Mouse (Mus musculus): Measurements from ENCODE around the gene Ppp1r9b. TPM values are rescaled to one million over a fixed set of nuclear protein-coding genes. Genes with fewer than 3 reads are reported as not detected.

Ppp1r9b gene
- polyA plus RNA-seq, 1 experiment from 2014 or later, result 11.4 TPM

GRCm38 (mm10) chr11:95027850-95028470 lies 37.1 kb downstream of the Ppp1r9b start:
- 16% methylated on average over 13 of the region's 13 CpGs for WGBS
- no peaks in the 10 kb centered on the region for H3K9me3 ChIP-seq
- no peak overlapping the region for H3K4me2 ChIP-seq (replicated peaks)
- peaks cover 69% of the 10 kb centered on the region for H3K36me3 ChIP-seq
- peak overlapping the region; percentile 43 for H3K9ac ChIP-seq
- H3K27ac ChIP-seq, result no peak overlapping the region
- no peak for ATAC-seq (ENCODE audit: low FRiP score, low read depth)
- H3K4me3 ChIP-seq, result no peak overlapping the region
- H3K4me1 ChIP-seq, result peaks cover 6% of the 10 kb centered on the region; the same call in 1 of the 2 replicates
- H3K27me3 ChIP-seq, result no peaks in the 10 kb centered on the region

- no peak overlapping the region for H3K4me2 ChIP-seq (replicated peaks)
- no peak overlapping the region for H3K9ac ChIP-seq
- H3K9me3 ChIP-seq, result no peaks in the 10 kb centered on the region
- peaks cover 50% of the 10 kb centered on the region for H3K36me3 ChIP-seq
- 0 out of 2 replicates have a peak, but pooled peaks cover 3% of the 10 kb centered on the region for H3K27me3 ChIP-seq
- no peak for ATAC-seq (ENCODE audit: low FRiP score, low read depth)
- H3K27ac ChIP-seq, result no peak overlapping the region
- H3K4me3 ChIP-seq, result no peak overlapping the region
- 17% methylated on average over 6 of the region's 6 CpGs for WGBS
- peaks cover 2% of the 10 kb centered on the region; the same call in 1 of the 2 replicates for H3K4me1 ChIP-seq
Observed at GRCm38 (mm10) chr11:95032945-95033344, 42.1 kb downstream of the Ppp1r9b start.

GRCm38 (mm10) chr11:95033617-95034016 lies 42.8 kb downstream of the Ppp1r9b start:
- Histone ChIP-seq H3K27me3 (0 out of 2 replicates have a peak, but pooled peaks cover 3% of the 10 kb centered on the region), H3K4me2 (replicated peaks) (no peak overlapping the region), H3K36me3 (peaks cover 52% of the 10 kb centered on the region), H3K9me3 (no peaks in the 10 kb centered on the region), H3K27ac (no peak overlapping the region), H3K4me1 (no peaks in the 10 kb centered on the region), H3K4me3 (no peak overlapping the region), H3K9ac (0 out of 2 replicates have a peak overlapping the region, but pooled peaks have one; percentile 13)
- WGBS, result 70% methylated on average over 14 of the region's 14 CpGs
- no peak for ATAC-seq (ENCODE audit: low FRiP score, low read depth)

GRCm38 (mm10) chr11:95034902-95035301 lies 44.1 kb downstream of the Ppp1r9b start:
- Histone ChIP-seq H3K4me2 (replicated peaks) (no peak overlapping the region), H3K36me3 (peaks cover 46% of the 10 kb centered on the region), H3K4me1 (peaks cover 2% of the 10 kb centered on the region), H3K27me3 (0 out of 2 replicates have a peak, but pooled peaks cover 3% of the 10 kb centered on the region), H3K4me3 (no peak overlapping the region), H3K27ac (no peak overlapping the region), H3K9me3 (no peaks in the 10 kb centered on the region), H3K9ac (no peak overlapping the region; the same call in 1 of the 2 replicates)
- WGBS, result 62% methylated on average over 10 of the region's 10 CpGs
- ATAC-seq (ENCODE audit: low FRiP score, low read depth), result no peak

GRCm38 (mm10) chr11:95036521-95036920 lies 45.7 kb downstream of the Ppp1r9b start:
- H3K4me1 ChIP-seq, result peaks cover 10% of the 10 kb centered on the region
- peaks cover 42% of the 10 kb centered on the region for H3K36me3 ChIP-seq
- H3K4me3 ChIP-seq, result no peak overlapping the region
- WGBS, result 95% methylated on average over 5 of the region's 5 CpGs
- H3K4me2 ChIP-seq (replicated peaks), result no peak overlapping the region
- H3K27me3 ChIP-seq, result 0 out of 2 replicates have a peak, but pooled peaks cover 3% of the 10 kb centered on the region
- no peak for ATAC-seq (ENCODE audit: low FRiP score, low read depth)
- H3K9me3 ChIP-seq, result no peaks in the 10 kb centered on the region
- H3K9ac ChIP-seq, result no peak overlapping the region
- no peak overlapping the region for H3K27ac ChIP-seq

GRCm38 (mm10) chr11:95037306-95037705 lies 46.5 kb downstream of the Ppp1r9b start:
- ATAC-seq (ENCODE audit: low FRiP score, low read depth), result no peak
- H3K27ac ChIP-seq, result no peak overlapping the region
- no peaks in the 10 kb centered on the region for H3K9me3 ChIP-seq
- 0 out of 2 replicates have a peak, but pooled peaks cover 3% of the 10 kb centered on the region for H3K27me3 ChIP-seq
- H3K4me1 ChIP-seq, result peaks cover 17% of the 10 kb centered on the region
- H3K4me3 ChIP-seq, result no peak overlapping the region
- H3K4me2 ChIP-seq (replicated peaks), result no peak overlapping the region
- peaks cover 35% of the 10 kb centered on the region for H3K36me3 ChIP-seq
- WGBS, result 58% methylated on average over 6 of the region's 6 CpGs
- no peak overlapping the region for H3K9ac ChIP-seq

GRCm38 (mm10) chr11:95038156-95038817 lies 47.5 kb downstream of the Ppp1r9b start:
- H3K27me3 ChIP-seq, result 0 out of 2 replicates have a peak, but pooled peaks cover 3% of the 10 kb centered on the region
- H3K9me3 ChIP-seq, result no peaks in the 10 kb centered on the region
- no peak for ATAC-seq (ENCODE audit: low FRiP score, low read depth)
- H3K27ac ChIP-seq, result no peak overlapping the region
- 82% methylated on average over 14 of the region's 14 CpGs for WGBS
- no peak overlapping the region for H3K9ac ChIP-seq
- H3K4me1 ChIP-seq, result peaks cover 19% of the 10 kb centered on the region
- H3K36me3 ChIP-seq, result peaks cover 35% of the 10 kb centered on the region
- H3K4me2 ChIP-seq (replicated peaks), result no peak overlapping the region
- no peak overlapping the region for H3K4me3 ChIP-seq

GRCm38 (mm10) chr11:95038818-95039655 lies 48.2 kb downstream of the Ppp1r9b start:
- no peaks in the 10 kb centered on the region for H3K27me3 ChIP-seq
- H3K9me3 ChIP-seq, result no peaks in the 10 kb centered on the region
- H3K4me3 ChIP-seq, result no peak overlapping the region
- no peak for ATAC-seq (ENCODE audit: low FRiP score, low read depth)
- peaks cover 35% of the 10 kb centered on the region for H3K36me3 ChIP-seq
- H3K27ac ChIP-seq, result no peak overlapping the region
- no peak overlapping the region for H3K9ac ChIP-seq
- H3K4me1 ChIP-seq, result peaks cover 19% of the 10 kb centered on the region
- 85% methylated on average over 13 of the region's 13 CpGs for WGBS
- H3K4me2 ChIP-seq (replicated peaks), result no peak overlapping the region

- no peaks in the 10 kb centered on the region for H3K9me3 ChIP-seq
- H3K36me3 ChIP-seq, result peaks cover 35% of the 10 kb centered on the region
- peak overlapping the region; percentile 81 for H3K4me3 ChIP-seq
- H3K9ac ChIP-seq, result peak overlapping the region; percentile 83; the same call in 1 of the 2 replicates
- 76% methylated on average over 4 of the region's 4 CpGs for WGBS
- peak overlapping the region; percentile 85 for H3K4me2 ChIP-seq (replicated peaks)
- peaks cover 19% of the 10 kb centered on the region for H3K4me1 ChIP-seq
- no peaks in the 10 kb centered on the region for H3K27me3 ChIP-seq
- H3K27ac ChIP-seq, result no peak overlapping the region
- no peak for ATAC-seq (ENCODE audit: low FRiP score, low read depth)
Observed at GRCm38 (mm10) chr11:95039766-95040165, 48.9 kb downstream of the Ppp1r9b start.

- ATAC-seq (ENCODE audit: low FRiP score, low read depth), result peak; percentile 25
- peaks cover 19% of the 10 kb centered on the region for H3K4me1 ChIP-seq
- peak overlapping the region; percentile 81 for H3K4me3 ChIP-seq
- no peaks in the 10 kb centered on the region for H3K27me3 ChIP-seq
- H3K27ac ChIP-seq, result peak overlapping the region; percentile 77; the same call in 1 of the 2 replicates
- under 1% methylated on average over 20 of the region's 20 CpGs for WGBS
- peak overlapping the region; percentile 83 for H3K9ac ChIP-seq
- H3K4me2 ChIP-seq (replicated peaks), result peak overlapping the region; percentile 85
- H3K9me3 ChIP-seq, result no peaks in the 10 kb centered on the region
- peaks cover 34% of the 10 kb centered on the region for H3K36me3 ChIP-seq
Observed at GRCm38 (mm10) chr11:95040491-95041138, 49.8 kb downstream of the Ppp1r9b start.

- no peaks in the 10 kb centered on the region for H3K9me3 ChIP-seq
- H3K27ac ChIP-seq, result peak within 1 kb of the TSS; percentile 77
- peaks cover 29% of the 10 kb centered on the region for H3K36me3 ChIP-seq
- peak within 1 kb of the TSS; percentile 85 for H3K4me2 ChIP-seq (replicated peaks)
- under 1% methylated on average over 41 of the region's 41 CpGs for WGBS
- peak within 1 kb of the TSS; percentile 83 for H3K9ac ChIP-seq
- peak within 1 kb of the TSS; percentile 81 for H3K4me3 ChIP-seq
- H3K4me1 ChIP-seq, result peaks cover 19% of the 10 kb centered on the region
- peak; percentile 97 for ATAC-seq (ENCODE audit: low FRiP score, low read depth)
- H3K27me3 ChIP-seq, result no peaks in the 10 kb centered on the region
Observed at GRCm38 (mm10) chr11:95041139-95041609, 50.3 kb downstream of the Ppp1r9b start, which contains the start of gene Pdk2. Gene Pdk2 (minus strand): TSS chr11:95041354.
